31 mouse cellular contexts compared by ENCODE assay signal in genomic region chr10:117778328-117778910, GRCm38 (mm10).
"Had no signal": no experiment of that assay in that cellular context is flagged by ENCODE, and none has a peak within 500 bp of the region (broad histone marks: within the 10 kb centered on the region; RNA-seq: fewer than 3 reads in every experiment).

No protein-coding gene starts in this region.

- H3K27me3 ChIP-seq: limb, embryonic 12.5 days; limb, embryonic 13.5 days; limb, embryonic 15.5 days; liver, embryonic 12.5 days; liver, embryonic 13.5 days; liver, embryonic 15.5 days; lung, embryonic 15.5 days; megakaryocyte, embryonic 14.5 days; midbrain, embryonic 12.5 days; midbrain, embryonic 13.5 days; midbrain, embryonic 15.5 days had no signal

- DNase-seq: left cerebral cortex, postnatal 4 days; liver; liver, embryonic 13.5 days; liver, postnatal 0 days; lung, adult 18-20 months; lung, adult 2 months; lung, embryonic 14.5 days; lung, postnatal 10 days; lung, postnatal 14 days; lung, postnatal 36 days; lung, postnatal 4 days; midbrain, embryonic 14.5 days had no signal

- ATAC-seq: liver, embryonic 12.5 days; liver, postnatal 0 days; lung, postnatal 0 days; midbrain, embryonic 13.5 days; midbrain, embryonic 15.5 days; midbrain, embryonic 16.5 days had no signal

- H3K9me3 ChIP-seq: limb, embryonic 10.5 days; limb, embryonic 12.5 days; limb, embryonic 13.5 days; limb, embryonic 15.5 days; liver, embryonic 12.5 days; liver, embryonic 13.5 days; liver, embryonic 15.5 days; lung, embryonic 15.5 days; megakaryocyte, embryonic 14.5 days; midbrain, embryonic 10.5 days; midbrain, embryonic 12.5 days; midbrain, embryonic 13.5 days; midbrain, embryonic 15.5 days had no signal

- H3K4me1 ChIP-seq: limb, embryonic 10.5 days; limb, embryonic 12.5 days; limb, embryonic 13.5 days; limb, embryonic 15.5 days; liver, embryonic 12.5 days; liver, embryonic 13.5 days; liver, embryonic 15.5 days; lung, embryonic 15.5 days; megakaryocyte, embryonic 14.5 days; midbrain, embryonic 10.5 days; midbrain, embryonic 12.5 days; midbrain, embryonic 13.5 days; midbrain, embryonic 15.5 days had no signal

- H3K4me3 ChIP-seq: left cerebral cortex, adult 2 months; limb, embryonic 10.5 days; limb, embryonic 12.5 days; limb, embryonic 13.5 days; limb, embryonic 15.5 days; liver, embryonic 12.5 days; liver, embryonic 13.5 days; liver, embryonic 15.5 days; lung, embryonic 15.5 days; megakaryocyte, embryonic 14.5 days; midbrain, embryonic 10.5 days; midbrain, embryonic 12.5 days; midbrain, embryonic 13.5 days; midbrain, embryonic 15.5 days; myocyte had no signal

- H3K27ac ChIP-seq: left cerebral cortex, adult 2 months; limb, embryonic 10.5 days; limb, embryonic 12.5 days; limb, embryonic 13.5 days; limb, embryonic 15.5 days; liver, embryonic 12.5 days; liver, embryonic 13.5 days; liver, embryonic 14.5 days; liver, embryonic 15.5 days; lung, embryonic 15.5 days; macrophage; midbrain, embryonic 10.5 days; midbrain, embryonic 12.5 days; midbrain, embryonic 13.5 days; midbrain, embryonic 15.5 days had no signal

- H3K9ac ChIP-seq: limb, embryonic 12.5 days; limb, embryonic 13.5 days; limb, embryonic 15.5 days; liver, embryonic 12.5 days; liver, embryonic 13.5 days; liver, embryonic 14.5 days; liver, embryonic 15.5 days; liver, postnatal 0 days; lung, embryonic 14.5 days; lung, embryonic 15.5 days; midbrain, embryonic 12.5 days; midbrain, embryonic 13.5 days; midbrain, embryonic 15.5 days had no signal

- H3K4me2 ChIP-seq: limb, embryonic 12.5 days; limb, embryonic 13.5 days; limb, embryonic 15.5 days; liver, embryonic 11.5 days; liver, embryonic 12.5 days; liver, embryonic 13.5 days; liver, embryonic 15.5 days; lung, embryonic 14.5 days; lung, embryonic 15.5 days; midbrain, embryonic 12.5 days; midbrain, embryonic 13.5 days; midbrain, embryonic 15.5 days had no signal
